Mouse (Mus musculus): ENCODE measurements around the gene Fry. TPM values are rescaled to one million over a fixed set of nuclear protein-coding genes. Genes with fewer than 3 reads are reported as not detected.
A peak's percentile ranks its signal among the peaks of the same experiment; 100 is the strongest.

Fry gene
- polyA plus RNA-seq, 1 experiment, result 78.6 TPM

DNA sequence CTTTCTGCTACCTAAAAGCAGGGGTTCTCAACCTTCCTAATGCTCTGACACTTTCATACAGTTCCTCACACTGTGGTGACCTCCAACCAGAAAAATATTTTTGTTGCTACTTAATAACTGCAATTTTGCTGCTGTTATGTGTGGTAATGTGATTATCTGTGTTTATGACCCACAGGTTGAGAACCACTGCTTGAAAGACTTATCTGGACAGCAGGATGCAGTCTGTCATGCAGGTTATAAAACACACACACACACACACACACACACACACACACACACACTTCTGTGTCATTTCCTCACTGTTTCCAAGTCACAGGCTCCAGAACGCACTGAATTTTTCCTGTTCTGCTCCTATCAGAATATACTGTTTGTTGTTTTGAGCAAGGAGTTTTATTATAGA lies 395.6 kb downstream of the Fry start:
- TF ChIP-seq CTCF (IDR thresholded peaks at IDR 0.05; ENCODE audit: extremely low read depth, insufficient read depth, low read length) (no peak), POLR2A (IDR thresholded peaks at IDR 0.05; ENCODE audit: extremely low read depth, insufficient read depth, low read length) (no peak)
- Histone ChIP-seq H3K27ac (ENCODE audit: insufficient read depth, low read length) (no peak overlapping the region), H3K4me3 (ENCODE audit: insufficient read depth, low read length) (no peak overlapping the region), H3K4me1 (ENCODE audit: control insufficient read depth, insufficient read depth, low read length) (no peaks in the 10 kb centered on the region)

DNA sequence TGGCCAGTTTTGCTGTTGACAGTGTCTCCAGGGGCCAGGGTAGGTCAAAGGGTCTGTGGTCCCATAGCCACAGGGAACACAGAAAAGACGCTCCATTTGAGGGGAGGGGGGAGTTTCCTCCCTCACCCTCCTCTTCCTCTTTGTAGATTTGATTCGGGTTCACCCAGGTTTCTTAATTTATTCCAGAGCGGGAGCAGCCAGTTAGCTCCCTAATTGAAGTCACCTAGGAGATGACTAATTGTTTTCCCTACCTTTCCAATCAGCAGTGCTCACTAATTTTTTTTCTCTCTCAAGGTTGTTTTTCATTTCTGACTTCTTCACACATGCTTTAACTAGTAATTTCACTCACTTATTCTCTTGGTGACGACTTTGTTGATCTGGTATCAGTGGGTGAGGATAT lies 399.6 kb downstream of the Fry start, which contains the start of gene Zar1l:
Gene Zar1l, minus strand, starts transcription at position 101 of the 400 bp plus-strand sequence.
- peak within 1 kb of the TSS; percentile 16; the same call in 1 of the 2 replicates for H3K4me3 ChIP-seq (ENCODE audit: insufficient read depth, low read length)
- no peaks in the 10 kb centered on the region for H3K4me1 ChIP-seq (ENCODE audit: control insufficient read depth, insufficient read depth, low read length)
- TF ChIP-seq CTCF (IDR thresholded peaks at IDR 0.05; ENCODE audit: extremely low read depth, insufficient read depth, low read length) (no peak), POLR2A (IDR thresholded peaks at IDR 0.05; ENCODE audit: extremely low read depth, insufficient read depth, low read length) (no peak)
- H3K27ac ChIP-seq (ENCODE audit: insufficient read depth, low read length), result no peak within 1 kb of the TSS

DNA sequence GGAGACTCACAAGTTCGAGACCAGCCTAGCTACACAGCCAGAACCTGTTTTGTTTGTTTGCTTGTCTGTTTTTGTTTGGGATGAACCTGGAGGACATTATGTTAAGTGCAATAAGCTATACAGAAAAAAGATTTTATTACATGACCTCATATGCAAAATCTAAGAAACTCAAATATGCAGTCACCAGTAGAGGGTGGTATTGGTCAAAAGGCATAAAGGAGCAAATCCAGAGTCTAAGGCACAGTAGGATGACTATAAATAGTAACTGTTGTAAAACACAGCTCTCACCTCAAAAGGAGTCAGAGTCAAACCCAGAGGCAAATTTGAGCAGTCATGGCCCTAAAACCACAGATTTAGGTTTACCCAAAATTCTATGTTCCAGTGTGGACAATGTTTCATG lies 401.1 kb downstream of the Fry start:
- no peaks in the 10 kb centered on the region for H3K4me1 ChIP-seq (ENCODE audit: control insufficient read depth, insufficient read depth, low read length)
- TF ChIP-seq POLR2A (IDR thresholded peaks at IDR 0.05; ENCODE audit: extremely low read depth, insufficient read depth, low read length) (no peak), CTCF (IDR thresholded peaks at IDR 0.05; ENCODE audit: extremely low read depth, insufficient read depth, low read length) (no peak)
- H3K4me3 ChIP-seq (ENCODE audit: insufficient read depth, low read length), result no peak overlapping the region

GRCm38 (mm10) chr5:150521937-150522866 lies 403.8 kb downstream of the Fry start, which contains the start of gene Brca2:
Brca2 (plus strand) TSS chr5:150522630.
- H3K4me1 ChIP-seq (ENCODE audit: control insufficient read depth, insufficient read depth, low read length), result no peaks in the 10 kb centered on the region

More for the DNA sequence above, 401.1 kb downstream of the Fry start:
- no peak overlapping the region for H3K27ac ChIP-seq (ENCODE audit: insufficient read depth, low read length)

DNA sequence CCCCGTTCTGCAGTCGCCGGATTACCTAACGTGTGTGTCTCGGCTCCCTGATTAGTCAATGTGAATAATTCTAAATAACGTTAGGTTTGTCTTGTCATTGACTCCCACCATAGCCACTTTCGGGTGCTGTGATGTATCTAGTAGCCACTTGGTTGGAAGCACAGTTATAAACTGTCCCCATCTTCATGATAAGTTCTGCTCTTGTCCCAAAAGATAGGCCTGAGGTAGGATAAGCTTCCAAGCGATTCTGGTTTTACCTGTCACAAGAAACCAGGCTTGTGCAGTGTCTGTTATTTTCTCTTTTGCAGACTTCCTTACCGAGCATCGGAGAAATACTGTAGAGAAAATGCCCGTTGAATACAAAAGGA lies 404.4 kb downstream of the Fry start:
- Histone ChIP-seq H3K27ac (ENCODE audit: insufficient read depth, low read length) (no peak overlapping the region), H3K4me1 (ENCODE audit: control insufficient read depth, insufficient read depth, low read length) (no peaks in the 10 kb centered on the region), H3K4me3 (ENCODE audit: insufficient read depth, low read length) (peak overlapping the region; percentile 53)
- TF ChIP-seq POLR2A (IDR thresholded peaks at IDR 0.05; ENCODE audit: extremely low read depth, insufficient read depth, low read length), result no peak
- TF ChIP-seq CTCF (IDR thresholded peaks at IDR 0.05; ENCODE audit: extremely low read depth, insufficient read depth, low read length), result no peak

More at GRCm38 (mm10) chr5:150521937-150522866, 403.8 kb downstream of the Fry start, which contains the start of gene Brca2:
- Histone ChIP-seq H3K27ac (ENCODE audit: insufficient read depth, low read length) (no peak within 1 kb of the TSS), H3K4me3 (ENCODE audit: insufficient read depth, low read length) (peak within 1 kb of the TSS; percentile 53)
- TF ChIP-seq POLR2A (IDR thresholded peaks at IDR 0.05; ENCODE audit: extremely low read depth, insufficient read depth, low read length) (peak; percentile 80), CTCF (IDR thresholded peaks at IDR 0.05; ENCODE audit: extremely low read depth, insufficient read depth, low read length) (no peak)

- no peak overlapping the region for H3K27ac ChIP-seq (ENCODE audit: insufficient read depth, low read length)
- no peak overlapping the region for H3K4me3 ChIP-seq (ENCODE audit: insufficient read depth, low read length)
- no peaks in the 10 kb centered on the region for H3K4me1 ChIP-seq (ENCODE audit: control insufficient read depth, insufficient read depth, low read length)
- TF ChIP-seq POLR2A (IDR thresholded peaks at IDR 0.05; ENCODE audit: extremely low read depth, insufficient read depth, low read length) (no peak), CTCF (IDR thresholded peaks at IDR 0.05; ENCODE audit: extremely low read depth, insufficient read depth, low read length) (no peak)
These were observed 406.8 kb downstream of the Fry start for GRCm38 (mm10) chr5:150525239-150525638.

- TF ChIP-seq POLR2A (IDR thresholded peaks at IDR 0.05; ENCODE audit: extremely low read depth, insufficient read depth, low read length) (no peak), CTCF (IDR thresholded peaks at IDR 0.05; ENCODE audit: extremely low read depth, insufficient read depth, low read length) (no peak)
These were observed 422.9 kb downstream of the Fry start for GRCm38 (mm10) chr5:150541302-150541701.

GRCm38 (mm10) chr5:150543184-150543583 lies 424.7 kb downstream of the Fry start:
- Histone ChIP-seq H3K27ac (ENCODE audit: insufficient read depth, low read length) (no peak overlapping the region), H3K4me1 (ENCODE audit: control insufficient read depth, insufficient read depth, low read length) (no peaks in the 10 kb centered on the region), H3K4me3 (ENCODE audit: insufficient read depth, low read length) (no peak overlapping the region)
- TF ChIP-seq POLR2A (IDR thresholded peaks at IDR 0.05; ENCODE audit: extremely low read depth, insufficient read depth, low read length) (no peak), CTCF (IDR thresholded peaks at IDR 0.05; ENCODE audit: extremely low read depth, insufficient read depth, low read length) (no peak)

More at GRCm38 (mm10) chr5:150541302-150541701, 422.9 kb downstream of the Fry start:
- Histone ChIP-seq H3K27ac (ENCODE audit: insufficient read depth, low read length) (no peak overlapping the region), H3K4me3 (ENCODE audit: insufficient read depth, low read length) (no peak overlapping the region), H3K4me1 (ENCODE audit: control insufficient read depth, insufficient read depth, low read length) (no peaks in the 10 kb centered on the region)

Other genes with a start within 250 kb of the Fry start
- gene Rxfp2, start 100.0 kb upstream of the Fry start, polyA plus RNA-seq (2012; rRNA removed), result 2.3 and 2.7 TPM in 2 replicates